Mouse (Mus musculus) gastrocnemius, postnatal 14 days (tissue): ENCODE measurements around the gene Doc2a. TPM values are rescaled to one million over a fixed set of nuclear protein-coding genes. Genes with fewer than 3 reads are reported as not detected.

Experiments used
- total RNA-seq, 2 experiments: library from RNA; stranded (reverse); gene quantifications; 2 replicates each; pipeline ENCODE4 v1.2.3; 2021

The Doc2a gene
- total RNA-seq, 2 experiments from 2014 or later, result not detected

Other genes with a start within 250 kb of the Doc2a start
- 10 to 100 TPM; 15.4 to 18.3 TPM for gene Nupr1, start 216.6 kb upstream of the Doc2a start, total RNA-seq
- 10 to 100 TPM; 23.2 to 24.6 TPM for gene Sgf29, start 198.1 kb upstream of the Doc2a start, total RNA-seq
- gene Sult1a1, start 171.0 kb upstream of the Doc2a start, total RNA-seq, result 10 to 100 TPM; 20.3 to 45.9 TPM
- 10 to 100 TPM; 40.7 to 41.6 TPM for gene Bola2, start 152.0 kb upstream of the Doc2a start, total RNA-seq
- gene Slx1b, start 151.6 kb upstream of the Doc2a start, total RNA-seq, result 1 to 10 TPM; 3.7 to 4.6 TPM
- 1 to 10 TPM; 2.7 to 3.6 TPM for gene Coro1a, start 139.6 kb upstream of the Doc2a start, total RNA-seq
- gene Mapk3, start 87.8 kb upstream of the Doc2a start, total RNA-seq, result 10 to 100 TPM; 35.0 to 40.0 TPM
- gene Gdpd3, start 81.1 kb upstream of the Doc2a start, total RNA-seq, result 1 to 10 TPM in 1 of 2 experiments, under 1 TPM in 1; 0.92 to 1.8 TPM
- gene Ypel3, start 70.5 kb upstream of the Doc2a start, total RNA-seq, result 10 to 100 TPM; 52.4 to 64.9 TPM
- under 1 TPM; 0.31 to 0.55 TPM for gene Tbx6, start 65.9 kb upstream of the Doc2a start, total RNA-seq
- 10 to 100 TPM; 28.0 to 33.6 TPM for gene Ppp4c, start 54.9 kb upstream of the Doc2a start, total RNA-seq
- gene Fam57b, start 49.7 kb upstream of the Doc2a start, total RNA-seq, result 10 to 100 TPM; 12.5 to 14.2 TPM
- not detected for gene 4930451I11Rik, start 15.8 kb upstream of the Doc2a start, total RNA-seq
- 1 to 10 TPM; 6.1 to 8.5 TPM for gene Hirip3, start 14.6 kb downstream of the Doc2a start, total RNA-seq
- gene Ino80e, start 15.0 kb downstream of the Doc2a start, total RNA-seq, result 10 to 100 TPM; 13.7 to 14.1 TPM
- gene Taok2, start 37.3 kb downstream of the Doc2a start, total RNA-seq, result 10 to 100 TPM; 33.1 to 33.5 TPM
- gene Tmem219, start 75.5 kb downstream of the Doc2a start, total RNA-seq, result 10 to 100 TPM; 11.9 to 13.1 TPM
- 1 to 10 TPM; 2.5 to 3.2 TPM for gene Kctd13, start 81.5 kb downstream of the Doc2a start, total RNA-seq
- not detected for gene Asphd1, start 102.2 kb downstream of the Doc2a start, total RNA-seq
- gene Sez6l2, start 103.1 kb downstream of the Doc2a start, total RNA-seq, result 1 to 10 TPM; 7.3 to 7.5 TPM
- gene Cdipt, start 128.5 kb downstream of the Doc2a start, total RNA-seq, result 10 to 100 TPM; 34.9 to 38.5 TPM
- gene Cdiptos, start 128.7 kb downstream of the Doc2a start, total RNA-seq, result under 1 TPM; 0.59 to 0.78 TPM
- 10 to 100 TPM; 19.5 to 27.1 TPM for gene Mvp, start 167.2 kb downstream of the Doc2a start, total RNA-seq
- gene Pagr1b, start 169.1 kb downstream of the Doc2a start, total RNA-seq, result under 1 TPM in 1 of 2 experiments, not detected in 1; 0.97 TPM
- gene Pagr1a, start 169.9 kb downstream of the Doc2a start, total RNA-seq, result 10 to 100 TPM in 1 of 2 experiments, 1 to 10 TPM in 1; 8.6 to 15.3 TPM
- gene Gm42742, start 173.7 kb downstream of the Doc2a start, total RNA-seq, result 10 to 100 TPM; 11.1 to 11.6 TPM
- gene Prrt2, start 173.8 kb downstream of the Doc2a start, total RNA-seq, result 1 to 10 TPM; 1.6 TPM
- 10 to 100 TPM; 53.6 to 58.2 TPM for gene Maz, start 179.6 kb downstream of the Doc2a start, total RNA-seq
- 1 to 10 TPM; 5.1 to 6.0 TPM for gene Kif22, start 195.1 kb downstream of the Doc2a start, total RNA-seq
- gene Zg16, start 239.9 kb downstream of the Doc2a start, total RNA-seq, result not detected
- gene AI467606, start 243.9 kb downstream of the Doc2a start, total RNA-seq, result under 1 TPM; 0.95 to 0.96 TPM